Mouse (Mus musculus): ENCODE measurements at regions not wholly inside any gene's neighbourhood (a gene's known extent, or its start where the extent isn't known, plus 50 kb on each side); places are given as distances from the start of the nearest gene placed in this dataset.

- DNase-seq (ENCODE audit: low spot score in 2 of 2) = peak in 1 of 2 experiments; percentile 10
These were observed 53.9 kb upstream of the Ptch1 start for GRCm38 (mm10) chr13:63627184-63627893.

DNA sequence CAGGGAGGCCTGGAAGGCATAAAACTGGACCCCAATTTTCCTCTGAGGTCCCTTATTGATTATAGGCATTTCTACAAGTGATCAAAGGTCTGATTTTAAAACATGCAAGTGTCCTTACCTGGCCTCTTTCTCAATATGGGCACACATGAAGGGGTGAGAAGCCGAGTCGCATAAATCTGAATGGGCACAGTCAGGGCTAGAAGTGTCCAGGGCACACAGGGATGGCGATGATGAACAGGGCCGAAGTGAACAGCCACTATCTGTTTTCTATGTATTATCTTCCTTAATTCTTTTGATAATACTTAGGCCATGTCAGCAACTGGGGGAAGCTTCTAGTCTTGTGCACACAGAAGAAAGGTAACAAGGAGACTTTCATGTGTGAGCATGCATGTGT, 54.5 kb upstream of the Ptch1 start:
- DNase-seq (ENCODE audit: low spot score in 2 of 2) = no peak

- DNase-seq (ENCODE audit: low spot score in 2 of 2) = no peak
These were observed 58.5 kb upstream of the Ptch1 start for GRCm38 (mm10) chr13:63631771-63632347.

GRCm38 (mm10) chr13:63634294-63634693, 60.9 kb upstream of the Ptch1 start:
- no peak for DNase-seq (ENCODE audit: low spot score in 2 of 2)

- DNase-seq (ENCODE audit: low spot score in 2 of 2) = no peak
These were observed 68.3 kb upstream of the Ptch1 start for GRCm38 (mm10) chr13:63641649-63642226.

GRCm38 (mm10) chr13:63642617-63643016, 69.2 kb upstream of the Ptch1 start:
- peak in 1 of 2 experiments; percentile 14 for DNase-seq (ENCODE audit: low spot score in 2 of 2)

DNA sequence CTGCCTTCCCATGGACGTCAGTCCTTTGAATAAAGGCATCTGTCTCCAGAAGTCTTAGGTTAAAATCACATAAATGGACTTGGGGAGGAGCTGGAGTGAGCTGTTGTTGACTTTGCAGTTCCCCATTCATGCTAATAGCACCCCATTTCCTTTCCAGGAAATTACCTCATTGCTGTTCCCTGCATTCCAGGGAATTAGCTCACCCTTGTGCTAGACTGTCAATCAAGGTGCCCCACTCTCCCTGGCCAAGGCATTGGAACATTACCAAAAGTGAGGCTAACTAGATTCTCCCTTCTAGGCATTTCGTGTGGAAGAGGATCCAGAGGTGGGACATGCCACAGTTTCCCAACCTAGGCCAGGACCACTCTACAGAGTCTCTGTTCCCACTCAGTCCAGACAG, 70.0 kb upstream of the Ptch1 start:
- no peak for DNase-seq (ENCODE audit: low spot score in 2 of 2)

DNA sequence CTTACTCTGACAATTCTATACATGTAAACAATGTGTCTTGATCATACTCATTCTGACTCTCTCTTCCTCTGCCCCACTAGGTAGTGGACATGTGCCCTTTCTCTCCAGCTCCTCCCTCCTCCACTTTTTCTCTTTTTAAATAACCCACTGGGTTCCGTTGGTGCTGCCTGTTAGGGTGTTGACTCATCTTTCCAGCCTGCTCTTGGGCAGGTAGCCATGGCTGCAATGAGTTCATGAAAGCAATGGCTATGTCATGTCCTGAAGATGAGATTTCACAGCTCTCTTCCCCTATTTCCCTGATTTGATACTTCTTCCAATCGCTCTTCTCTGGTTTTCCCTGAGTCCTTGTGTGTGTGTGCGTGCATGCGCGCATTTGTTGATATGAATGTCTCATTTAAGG, 70.9 kb upstream of the Ptch1 start:
- no peak for DNase-seq (ENCODE audit: low spot score in 2 of 2)

DNA sequence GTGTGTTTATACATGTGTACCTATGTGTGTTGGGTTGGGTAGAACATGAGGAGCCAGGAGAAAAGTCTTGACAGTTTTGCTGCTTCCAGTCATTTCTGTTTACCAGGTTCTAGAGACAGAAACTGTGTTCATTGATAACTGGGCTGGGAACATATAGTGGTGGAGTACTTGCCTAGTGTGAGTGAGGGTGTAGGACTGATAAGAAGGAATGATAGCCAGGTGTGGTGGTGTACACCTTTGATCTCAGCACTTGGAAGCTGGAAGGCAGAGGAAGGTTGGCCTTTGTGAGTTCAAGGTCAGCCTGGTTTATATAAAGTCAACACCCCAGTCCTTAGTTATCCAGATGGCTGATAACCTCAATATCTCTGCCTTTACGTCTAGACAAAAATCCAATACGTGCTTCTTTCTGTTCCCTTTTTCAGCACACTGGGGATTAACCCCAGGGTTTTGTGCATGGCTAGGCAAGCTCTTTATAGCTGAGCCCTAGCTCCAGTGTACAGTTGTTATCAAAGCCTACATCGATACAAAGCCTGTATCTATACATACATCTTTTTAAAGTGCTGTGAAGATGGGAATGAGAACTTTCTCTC, 75.8 kb upstream of the Ptch1 start:
- DNase-seq (ENCODE audit: low spot score in 2 of 2) = no peak

DNA sequence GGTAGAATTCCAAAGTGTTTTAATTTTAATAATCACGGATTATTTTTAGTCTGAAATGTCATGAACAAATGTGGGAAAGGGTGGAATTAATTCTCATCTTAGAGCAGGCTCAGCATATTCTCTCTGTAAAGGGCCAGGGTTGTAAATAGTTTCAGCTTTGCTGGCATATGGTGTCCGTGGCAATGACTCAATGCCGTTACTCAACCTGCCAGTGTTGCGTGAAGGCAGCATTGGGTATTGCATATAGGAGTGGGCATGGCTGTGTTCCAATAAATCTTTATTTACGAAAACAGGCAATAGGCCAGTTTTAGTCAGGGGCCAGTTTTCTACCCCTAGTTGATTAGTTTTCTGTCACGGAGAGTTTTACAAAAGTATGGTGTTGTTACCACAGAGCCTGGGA, 81.1 kb upstream of the Ptch1 start:
- peak in 1 of 2 experiments; percentile 16 for DNase-seq (ENCODE audit: low spot score in 2 of 2)

DNA sequence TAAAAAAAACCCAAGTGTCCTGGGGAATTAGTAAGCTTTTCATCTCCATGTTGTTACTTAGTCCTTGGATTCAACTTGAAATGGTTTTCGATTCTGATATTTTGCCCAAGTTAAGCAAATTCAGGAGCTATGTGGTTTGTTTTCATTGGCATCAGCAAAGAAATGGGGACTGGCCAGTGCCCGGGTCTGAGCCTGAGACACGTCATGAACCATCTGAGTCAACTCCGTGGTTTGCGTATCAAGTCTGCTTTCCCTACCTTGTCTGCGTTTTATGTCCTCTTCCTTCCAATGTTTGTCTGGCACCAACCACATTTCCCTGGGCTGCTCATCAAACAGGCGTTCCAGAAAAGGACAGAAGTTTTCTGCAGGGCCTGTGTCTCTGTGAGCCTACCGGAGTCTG, 83.7 kb upstream of the Ptch1 start:
- no peak for DNase-seq (ENCODE audit: low spot score in 2 of 2)

- DNase-seq (ENCODE audit: low spot score in 2 of 2) = no peak
These were observed 86.0 kb upstream of the Ptch1 start for GRCm38 (mm10) chr13:63659412-63659811.

DNA sequence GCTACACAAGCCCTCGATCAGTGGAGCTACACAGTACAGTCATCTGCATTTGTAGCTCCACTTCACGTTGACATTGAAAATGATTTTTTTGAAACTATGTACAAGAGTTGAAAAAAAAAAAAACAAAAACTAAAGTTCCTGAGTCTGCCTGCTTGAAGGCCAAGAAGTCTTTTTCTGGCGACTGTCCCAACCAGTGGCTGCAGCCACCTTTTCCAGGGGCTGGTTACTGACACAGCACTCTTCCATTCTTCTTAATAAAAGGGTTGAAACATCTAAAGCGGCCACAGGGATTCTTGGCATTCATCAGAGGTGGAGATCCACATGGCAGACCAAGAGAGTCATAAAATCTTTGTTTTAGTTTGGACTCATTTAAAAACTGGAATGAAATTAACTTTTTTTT, 87.0 kb upstream of the Ptch1 start:
- DNase-seq (ENCODE audit: low spot score in 2 of 2) = no peak

GRCm38 (mm10) chr13:63668576-63668975, 95.2 kb upstream of the Ptch1 start:
- DNase-seq (ENCODE audit: low spot score in 2 of 2) = no peak

- DNase-seq (ENCODE audit: low spot score in 2 of 2) = no peak
These were observed 95.6 kb upstream of the Ptch1 start for GRCm38 (mm10) chr13:63669031-63669430.

DNA sequence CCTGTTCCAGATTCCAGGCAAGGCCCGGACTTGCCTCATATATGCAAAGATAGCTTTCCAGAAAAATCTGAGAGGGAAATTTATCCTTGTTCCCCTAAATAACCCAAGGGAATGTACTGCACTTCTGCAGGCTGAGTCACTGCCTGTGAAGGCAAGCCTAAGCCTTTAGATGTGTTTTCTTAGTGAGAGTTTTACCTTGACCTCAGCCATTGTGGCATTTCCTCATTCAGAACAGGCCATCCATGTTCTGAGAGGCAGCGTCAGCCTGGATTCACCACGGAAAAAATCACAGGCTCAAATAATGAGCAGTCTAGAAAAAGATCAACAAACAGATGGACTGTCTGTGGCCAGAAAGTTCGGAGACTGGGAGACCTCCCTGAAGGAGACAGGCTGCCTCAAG, 99.0 kb upstream of the Ptch1 start:
- no peak for DNase-seq (ENCODE audit: low spot score in 2 of 2)

DNA sequence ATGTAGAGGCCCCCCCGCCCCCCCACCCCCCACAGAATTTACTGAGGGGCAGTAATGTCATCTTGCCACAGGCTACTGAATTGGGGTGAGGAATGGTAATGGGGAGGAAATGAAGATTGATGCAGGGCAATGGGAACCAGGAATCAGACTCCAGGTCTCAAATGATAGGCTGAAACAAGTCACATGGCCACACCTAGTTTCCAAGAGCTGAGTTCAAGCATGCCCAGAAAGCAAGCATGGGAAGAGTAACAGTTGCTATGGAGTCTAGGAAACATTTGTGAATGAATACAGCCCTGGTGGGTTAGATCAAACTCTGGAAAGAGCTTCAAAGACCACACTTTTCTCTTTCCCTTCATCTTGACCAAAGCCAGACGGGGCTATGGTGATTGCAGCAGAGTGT, 104.3 kb upstream of the Ptch1 start:
- no peak for DNase-seq (ENCODE audit: low spot score in 2 of 2)

- DNase-seq (ENCODE audit: low spot score in 2 of 2) = no peak
These were observed 105.2 kb upstream of the Ptch1 start for GRCm38 (mm10) chr13:63678265-63679260.

- DNase-seq (ENCODE audit: low spot score in 2 of 2) = no peak
These were observed 108.9 kb upstream of the Ptch1 start for GRCm38 (mm10) chr13:63682341-63682740.

GRCm38 (mm10) chr13:63691974-63692373, 118.6 kb upstream of the Ptch1 start:
- peak; percentile 25 to 72 for DNase-seq (ENCODE audit: low spot score in 2 of 2)

DNA sequence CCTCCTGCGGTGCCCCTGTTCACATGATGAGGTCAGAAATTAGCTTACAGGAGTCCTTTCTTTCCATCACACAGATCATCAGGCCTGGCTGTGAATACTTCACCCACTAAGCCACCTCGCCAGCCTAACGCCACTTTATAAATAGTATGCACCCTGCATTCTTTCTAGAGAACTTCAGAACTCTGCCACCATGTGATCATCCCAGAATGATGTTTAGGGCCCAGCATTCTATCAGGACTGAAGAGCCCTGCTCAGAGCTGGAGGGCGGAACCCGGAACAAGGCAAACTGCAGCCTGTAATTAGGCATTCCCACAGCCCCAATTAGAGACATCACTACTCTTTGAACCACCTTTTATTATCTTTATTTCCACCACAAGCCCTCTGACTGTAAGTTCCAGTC, 120.2 kb upstream of the Ptch1 start:
- no peak for DNase-seq (ENCODE audit: low spot score in 2 of 2)

Data from layer of hippocampus, adult 18-20 months (tissue).